Mouse (Mus musculus): Measurements from ENCODE around the gene Vmn1r239-ps. TPM values are rescaled to one million over a fixed set of nuclear protein-coding genes. Genes with fewer than 3 reads are reported as not detected.
"Not testable (repeated sequence)": the region's sequence is repeated elsewhere in the genome, so short reads cannot be mapped to it uniquely, and the experiment has no call there.

The Vmn1r239-ps gene
- total RNA-seq (2021) = not detected

GRCm38 (mm10) chrX:147453610-147454009 lies at the start of gene Vmn1r239-ps:
Vmn1r239-ps (minus strand) TSS chrX:147453710.
- intact Hi-C loops (cut with DNase I); DNase-seq (ENCODE audit: extremely low spot score in 1 of 2, low spot score in 2 of 2): not testable (repeated sequence)

- DNase-seq (ENCODE audit: extremely low spot score in 1 of 2, low spot score in 2 of 2) = no peak
- intact Hi-C loops (cut with DNase I) = no loop called here
These were observed 36.0 kb upstream of the Vmn1r239-ps start for GRCm38 (mm10) chrX:147489551-147489950.

- intact Hi-C loops (cut with DNase I) = no loop called here
- no peak for DNase-seq (ENCODE audit: extremely low spot score in 1 of 2, low spot score in 2 of 2)
These were observed 10.1 kb downstream of the Vmn1r239-ps start for GRCm38 (mm10) chrX:147443386-147443785.

GRCm38 (mm10) chrX:147435400-147435799 lies 18.1 kb downstream of the Vmn1r239-ps start:
- no peak for DNase-seq (ENCODE audit: extremely low spot score in 1 of 2, low spot score in 2 of 2)
- intact Hi-C loops (cut with DNase I) = no loop called here

GRCm38 (mm10) chrX:147429753-147430152 lies 23.8 kb downstream of the Vmn1r239-ps start:
- intact Hi-C loops (cut with DNase I) = no loop called here
- no peak for DNase-seq (ENCODE audit: extremely low spot score in 1 of 2, low spot score in 2 of 2)

- DNase-seq (ENCODE audit: extremely low spot score in 1 of 2, low spot score in 2 of 2) = no peak
- intact Hi-C loops (cut with DNase I) = no loop called here
These were observed 24.4 kb downstream of the Vmn1r239-ps start, which contains the start of gene Il13ra2 for GRCm38 (mm10) chrX:147429129-147429528. Il13ra2 (minus strand) TSS chrX:147429192.

Other genes starting within 250 kb of the Vmn1r239-ps start
- under 1 TPM; 0.36 to 0.91 TPM for gene Il13ra2, start 24.5 kb downstream of the Vmn1r239-ps start, total RNA-seq (2021)
- gene Lrch2, start 100.4 kb upstream of the Vmn1r239-ps start, total RNA-seq (2021) = 10 to 100 TPM; 28.2 to 30.1 TPM

Measured in left cerebral cortex, postnatal 10 days (tissue).